Mouse (Mus musculus) induced T-regulatory cell, adult 2 months (primary cell): ENCODE measurements around the gene Arl15.

ENCODE experiments used
- DNase-seq: peaks from one replicate; pipeline ENCODE4 v3.0.0-alpha.2; 2012; ENCODE audit warnings: low read depth

Arl15 gene

DNA sequence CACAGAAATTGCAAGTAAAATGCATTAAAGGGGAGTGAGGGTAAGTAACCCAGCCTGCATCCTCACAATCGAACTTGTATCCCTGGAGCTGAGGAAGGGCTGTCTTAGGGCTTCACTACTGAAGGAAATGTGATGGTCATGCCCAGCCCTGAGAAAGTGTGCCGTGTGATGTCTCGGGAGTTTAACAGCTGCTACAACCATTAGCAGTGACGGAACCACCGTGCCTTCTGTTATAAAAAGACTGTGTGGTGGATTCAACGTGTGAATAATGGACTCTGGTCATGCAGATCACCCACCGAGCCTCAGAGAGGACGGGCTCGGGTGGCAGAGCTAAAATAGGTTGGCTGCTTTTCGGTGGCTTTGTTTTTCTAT is 357.4 kb downstream of the Arl15 start:
- no peak for DNase-seq

GRCm38 (mm10) chr13:114156689-114157088 is 362.4 kb downstream of the Arl15 start:
- no peak for DNase-seq

GRCm38 (mm10) chr13:114158111-114158730 is 363.9 kb downstream of the Arl15 start:
- DNase-seq: no peak

GRCm38 (mm10) chr13:114159634-114160391 is 365.5 kb downstream of the Arl15 start:
- DNase-seq: no peak

- no peak for DNase-seq
These were observed 368.4 kb downstream of the Arl15 start for GRCm38 (mm10) chr13:114162753-114163152.

- DNase-seq: no peak
These were observed 371.3 kb downstream of the Arl15 start for GRCm38 (mm10) chr13:114165616-114166015.

GRCm38 (mm10) chr13:114166439-114167183 is 372.3 kb downstream of the Arl15 start:
- no peak for DNase-seq

GRCm38 (mm10) chr13:114170061-114170460 is 375.8 kb downstream of the Arl15 start:
- DNase-seq: no peak

DNA sequence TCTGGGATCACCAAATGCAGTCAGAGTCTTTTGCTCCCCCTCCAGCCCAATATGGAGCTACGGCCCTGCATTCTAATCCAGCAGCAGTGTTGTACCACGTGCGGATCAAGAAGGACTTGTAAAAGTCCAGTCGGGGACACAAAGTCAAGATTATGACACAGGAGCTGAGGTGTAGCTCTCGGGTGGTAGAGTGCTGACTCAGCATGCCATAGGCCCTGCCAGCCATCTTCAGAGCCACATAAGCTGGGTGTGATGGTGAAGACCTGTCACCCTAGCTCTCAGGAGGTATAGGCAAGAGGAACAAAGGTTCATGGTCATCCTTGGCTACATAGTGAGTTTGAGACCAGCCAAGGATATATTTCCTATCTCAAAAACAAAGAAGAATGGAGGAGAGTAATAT is 377.2 kb downstream of the Arl15 start:
- DNase-seq: no peak

DNA sequence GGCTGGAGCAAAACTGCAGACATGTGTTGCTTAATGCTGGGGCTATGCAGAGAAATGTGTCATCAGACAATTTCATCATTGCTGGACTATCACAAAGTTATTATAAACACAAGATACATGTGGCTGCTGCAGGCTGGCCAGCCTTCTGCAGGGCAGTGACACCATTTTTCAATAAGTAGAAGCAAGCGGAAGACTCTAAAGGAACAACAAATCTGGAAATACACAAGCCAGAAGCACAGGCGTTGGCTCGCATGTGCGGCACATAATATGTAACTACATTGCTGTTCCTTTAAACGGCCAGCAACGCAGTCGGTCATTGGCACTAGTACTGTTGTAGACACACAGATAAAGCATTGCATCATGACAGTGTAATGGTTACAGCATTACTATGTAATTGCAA is 393.8 kb downstream of the Arl15 start:
- peak; percentile 1 for DNase-seq

GRCm38 (mm10) chr13:114188801-114189200 is 394.5 kb downstream of the Arl15 start:
- DNase-seq: peak; percentile 32

GRCm38 (mm10) chr13:114189441-114189840 is 395.1 kb downstream of the Arl15 start:
- DNase-seq: peak; percentile 18

- DNase-seq: no peak
These were observed 396.6 kb downstream of the Arl15 start for GRCm38 (mm10) chr13:114190898-114191297.

GRCm38 (mm10) chr13:114198252-114198799 is 404.0 kb downstream of the Arl15 start:
- DNase-seq: no peak

- no peak for DNase-seq
These were observed 405.4 kb downstream of the Arl15 start for GRCm38 (mm10) chr13:114199746-114200145.

GRCm38 (mm10) chr13:114200545-114200944 is 406.2 kb downstream of the Arl15 start:
- DNase-seq: no peak

DNA sequence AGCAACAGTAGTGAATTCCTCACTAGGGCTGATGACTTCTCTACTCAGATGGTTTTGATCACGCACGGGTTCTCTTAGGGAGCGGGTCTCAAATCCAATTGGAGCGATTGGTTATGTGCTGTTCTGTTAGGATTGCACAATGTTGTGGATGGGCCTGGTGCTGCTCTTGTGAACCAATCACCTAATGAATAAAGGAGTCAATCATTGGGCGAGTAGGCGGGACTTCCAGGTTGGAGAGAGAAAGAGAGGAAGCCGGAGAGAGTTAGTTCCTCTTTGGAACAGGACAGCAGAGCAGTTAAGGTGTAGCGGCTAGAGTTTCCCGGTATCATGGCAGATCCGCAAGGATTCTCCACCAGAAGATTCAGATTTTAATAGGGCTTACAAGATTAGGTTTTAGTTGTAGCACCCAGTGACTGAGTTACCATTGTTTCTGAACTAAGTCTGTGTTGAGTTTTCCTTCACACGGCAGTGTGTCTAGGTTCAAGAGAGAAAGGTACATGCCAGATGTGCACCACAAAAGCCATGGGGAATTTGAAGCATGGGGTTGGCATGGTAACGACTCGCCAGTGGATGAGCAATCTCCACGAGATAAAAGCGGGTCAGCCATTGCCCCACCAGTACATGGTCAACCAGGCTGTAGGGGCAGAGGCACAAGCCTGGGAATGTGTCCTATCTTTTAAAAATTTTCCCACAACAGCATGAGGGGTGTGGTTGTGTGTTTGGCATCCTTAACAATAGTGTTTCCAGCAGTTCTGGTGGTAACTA is 408.7 kb downstream of the Arl15 start:
- DNase-seq: no peak
